Mouse (Mus musculus) embryonic stem cell, embryonic (primary cell): ENCODE measurements around the gene Poc1a.

ENCODE experiments used
- CTCF ChIA-PET, 4 experiments: fragments of 300-600 bp in 2 of 4; fragments of 350-600 bp in 2 of 4; sonication (Branson Sonifier 250); formaldehyde crosslinking; loops; one replicate each; lab custom pipeline; 2022; ENCODE audit warnings: inconsistent platforms in 2 of 4; lab: Charles Lee
- POLR2A ChIA-PET, 4 experiments: fragments of 300-600 bp in 2 of 4; fragments of 350-600 bp in 2 of 4; sonication (Branson Sonifier 250); formaldehyde crosslinking; loops; one replicate each; lab custom pipeline; 2022; ENCODE audit warnings: antibody characterized with exemption in 4 of 4, inconsistent platforms in 1 of 4; lab: Charles Lee

The Poc1a gene

DNA sequence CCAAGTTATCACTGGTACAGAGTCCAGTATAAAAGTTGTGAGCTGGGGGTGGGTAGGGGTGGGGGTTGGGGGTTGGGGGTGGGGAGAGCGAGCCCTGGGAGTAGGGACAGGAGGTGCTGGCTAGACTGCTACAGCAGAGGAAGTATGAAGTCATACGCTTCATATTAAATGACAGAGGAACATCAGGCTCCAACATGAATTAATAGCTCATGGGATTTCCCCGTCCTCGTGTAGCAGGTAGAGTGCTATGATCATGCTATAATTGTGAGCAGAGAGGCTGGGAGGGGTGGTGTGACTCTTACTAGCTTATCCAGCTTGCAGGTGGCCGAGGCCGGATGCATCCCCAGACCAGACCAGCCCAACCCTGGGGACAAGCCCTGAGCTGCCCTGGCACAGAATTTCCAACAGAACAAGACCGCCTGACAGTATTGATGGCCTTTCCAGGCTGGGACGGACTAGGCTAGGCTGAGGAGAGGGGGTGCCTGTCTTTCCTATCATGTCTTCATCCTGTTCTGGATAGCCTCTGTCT, 6.1 kb upstream of the Poc1a start:
- POLR2A ChIA-PET, result interaction anchor here in 2 of 4 experiments (0.8 to 1.7 kb wide), 8 partner anchors 11 to 163 kb away, joined by 3 to 6 read pairs (median 3); partner anchors contain the start of genes Acy1 (in 1 of the 2) and Wdr82 (in 1 of the 2)

GRCm38 (mm10) chr9:106275806-106276205, 5.1 kb upstream of the Poc1a start:
- POLR2A ChIA-PET, result interaction anchor here in 3 of 4 experiments (0.6 to 1.7 kb wide), 7 partner anchors 13 to 643 kb away, joined by 3 to 6 read pairs (median 3); partner anchors contain the start of gene Rpl29 (in 1 of the 3)
- CTCF ChIA-PET, result interaction anchor here in 3 of 4 experiments (0.6 to 1.5 kb wide), 4 partner anchors 64 to 163 kb away, joined by 3 to 6 read pairs (median 4); no protein-coding TSS in a partner anchor

More for the DNA sequence above, 6.1 kb upstream of the Poc1a start:
- CTCF ChIA-PET, result interaction anchor here in 2 of 4 experiments (1.1 to 1.8 kb wide), 3 partner anchors 26 to 147 kb away, joined by 3 to 7 read pairs (median 4); partner anchors contain the start of gene Alas1 (in 1 of the 2)

GRCm38 (mm10) chr9:106280386-106280785, 475 bp upstream of the Poc1a start:
- POLR2A ChIA-PET, result interaction anchor here (0.6 to 3.1 kb wide), 46 partner anchors 10 to 1692 kb away, joined by 3 to 22 read pairs (median 4); partner anchors contain the start of genes Rpl29 (in 3 of the 4), Parp3 (in 2 of the 4), Wdr82 (in 2 of the 4) and Abhd14a (in 1 of the 4)
- CTCF ChIA-PET, result interaction anchor here (0.6 to 2.8 kb wide), 39 partner anchors 10 to 715 kb away, joined by 3 to 26 read pairs (median 4); partner anchors contain the start of genes Parp3 (in 2 of the 4), Acy1 (in 1 of the 4), Tlr9 (in 1 of the 4) and Twf2 (in 1 of the 4)

DNA sequence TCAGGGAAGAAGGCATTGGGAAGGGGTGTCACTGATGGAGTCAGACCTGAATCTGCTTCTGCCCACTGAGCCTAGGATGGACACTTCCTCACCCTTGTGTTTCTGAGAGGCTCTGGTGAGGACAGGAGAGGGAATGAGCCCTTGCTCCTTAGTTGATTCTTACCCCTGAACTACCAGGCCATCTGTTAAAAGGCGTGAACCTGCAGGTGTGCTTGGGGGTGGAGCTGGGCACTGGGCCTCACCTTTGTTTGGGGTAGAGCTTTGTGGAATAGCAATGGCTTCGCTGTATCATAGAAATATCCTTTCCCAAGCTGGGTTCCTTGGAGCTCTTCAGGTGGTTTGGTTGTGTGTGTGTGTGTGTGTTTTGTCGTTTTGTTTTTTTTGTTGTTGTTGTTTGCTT, 1.2 kb downstream of the Poc1a start:
- POLR2A ChIA-PET, result interaction anchor here in 3 of 4 experiments (0.6 to 3.1 kb wide), 16 partner anchors 8 to 177 kb away, joined by 3 to 22 read pairs (median 5); partner anchors contain the start of genes Rpl29 (in 1 of the 3) and Wdr82 (in 1 of the 3)
- CTCF ChIA-PET, result interaction anchor here in 1 of 4 experiments (1.9 kb wide), 1 partner anchor 195 kb away, joined by 17 read pairs; the partner anchor contains the start of gene Parp3

GRCm38 (mm10) chr9:106287165-106287564, 6.3 kb downstream of the Poc1a start:
- POLR2A ChIA-PET, result no interaction called here
- CTCF ChIA-PET, result interaction anchor here (0.7 to 5.2 kb wide), 7 partner anchors 64 to 190 kb away, joined by 3 to 46 read pairs (median 5); partner anchors contain the start of gene Parp3 (in 1 of the 4)

- ChIA-PET CTCF (interaction anchor here (1.2 to 5.2 kb wide), 4 partner anchors 132 to 133 kb away, joined by 4 to 46 read pairs (median 16); no protein-coding TSS in a partner anchor), POLR2A (interaction anchor here in 1 of 4 experiments (0.6 to 1.3 kb wide), 2 partner anchors 13 to 133 kb away, joined by 3 to 4 read pairs; no protein-coding TSS in a partner anchor)
Observed at GRCm38 (mm10) chr9:106288864-106289263, 8.0 kb downstream of the Poc1a start.

GRCm38 (mm10) chr9:106289841-106290240, 9.0 kb downstream of the Poc1a start:
- ChIA-PET CTCF (interaction anchor here (0.9 to 5.2 kb wide), 10 partner anchors 14 to 187 kb away, joined by 3 to 46 read pairs (median 4); partner anchors contain the start of gene Parp3 (in 2 of the 4)), POLR2A (interaction anchor here in 3 of 4 experiments (0.6 to 2.0 kb wide), 12 partner anchors 8 to 132 kb away, joined by 3 to 10 read pairs (median 4); partner anchors contain the start of gene Poc1a (in 3 of the 3))

DNA sequence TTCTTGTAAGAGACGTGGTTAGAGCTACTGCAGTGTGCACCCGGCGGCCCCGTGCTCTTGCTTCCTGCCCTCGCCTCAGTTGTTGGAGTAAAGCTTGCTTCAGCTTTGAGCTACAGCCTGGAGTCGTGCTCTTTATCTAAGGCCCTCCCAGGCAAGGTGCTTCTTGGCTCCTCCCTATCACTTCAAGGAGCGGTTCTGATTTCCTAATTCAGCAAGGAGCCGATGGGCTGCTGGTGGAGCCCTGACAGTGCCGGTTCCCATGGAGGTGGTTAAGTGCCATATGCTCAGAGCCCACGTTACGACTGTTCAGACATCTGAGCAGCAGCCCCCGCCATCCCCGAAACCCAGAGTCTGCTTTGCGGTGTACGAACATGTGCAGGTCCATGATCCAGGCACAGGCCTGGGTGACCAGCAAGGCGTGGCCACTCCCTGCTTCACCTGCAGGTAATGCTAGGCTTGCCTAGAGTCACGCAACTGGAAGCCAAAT, 9.8 kb downstream of the Poc1a start:
- ChIA-PET POLR2A (interaction anchor here in 3 of 4 experiments (0.8 to 2.0 kb wide), 12 partner anchors 9 to 131 kb away, joined by 3 to 10 read pairs (median 4); partner anchors contain the start of gene Poc1a (in 3 of the 3)), CTCF (interaction anchor here (0.9 to 5.2 kb wide), 11 partner anchors 13 to 186 kb away, joined by 3 to 46 read pairs (median 4); partner anchors contain the start of gene Parp3 (in 2 of the 4))

DNA sequence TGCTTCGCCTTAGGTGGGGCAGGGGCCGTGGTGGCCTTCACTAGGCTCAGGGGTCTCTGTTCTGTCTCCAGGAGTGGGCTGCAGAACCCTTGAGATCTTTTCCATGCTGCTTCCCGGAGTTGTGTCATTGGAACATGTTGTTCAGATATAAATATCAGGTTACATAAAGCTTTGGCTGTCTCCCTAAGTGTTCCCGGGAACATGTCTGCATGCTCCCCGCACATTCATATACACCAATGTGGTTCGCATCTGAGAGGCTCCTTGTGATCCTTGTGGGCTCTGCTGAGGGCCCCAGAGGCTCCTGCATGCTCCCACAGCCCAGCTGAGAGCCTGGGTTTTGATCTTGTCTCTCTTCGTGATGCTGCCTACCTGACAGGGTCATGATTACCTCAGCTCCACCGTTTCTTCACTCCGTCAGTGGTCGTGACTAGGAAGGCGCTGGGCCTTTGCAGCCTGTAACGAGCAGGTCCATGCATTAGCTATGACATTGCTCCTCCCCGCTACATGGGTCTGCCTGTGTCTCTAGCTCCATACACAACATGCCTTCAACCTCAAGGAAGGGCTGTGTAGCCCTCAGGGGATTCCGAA, 12.8 kb downstream of the Poc1a start:
- ChIA-PET CTCF (interaction anchor here in 1 of 4 experiments (0.5 kb wide), 1 partner anchor 228 kb away, joined by 3 read pairs; no protein-coding TSS in a partner anchor), POLR2A (interaction anchor here in 3 of 4 experiments (0.5 to 1.7 kb wide), 6 partner anchors 10 to 183 kb away, joined by 3 to 4 read pairs (median 3); partner anchors contain the start of genes Parp3 (in 1 of the 3) and Poc1a (in 1 of the 3))

DNA sequence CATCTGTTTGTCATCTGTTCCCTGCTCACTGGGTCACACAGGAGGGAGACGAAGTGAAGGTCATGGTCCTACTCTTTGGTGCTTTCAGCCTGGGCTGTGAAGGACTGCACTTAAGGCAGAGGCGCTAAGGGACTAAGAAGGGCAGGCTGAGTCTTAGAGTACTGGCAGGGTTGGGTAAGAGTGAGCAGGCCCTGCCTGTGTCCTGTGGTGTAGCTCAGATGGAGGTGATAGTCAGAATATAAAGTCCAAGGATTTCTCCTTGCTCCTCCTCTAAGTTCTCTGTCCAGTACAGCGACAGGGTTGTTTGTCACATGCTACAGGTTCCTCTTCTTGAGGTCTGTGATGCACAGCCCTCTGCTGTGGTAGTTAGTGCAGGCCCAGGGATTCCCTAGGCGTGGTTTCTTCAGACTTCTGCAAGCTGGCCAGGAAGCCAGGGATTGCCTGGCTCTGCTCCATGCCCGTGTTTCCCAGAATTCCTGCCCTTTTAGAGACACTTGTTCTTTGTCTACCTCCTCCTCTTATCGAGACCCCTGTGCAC, 15.8 kb downstream of the Poc1a start:
- CTCF ChIA-PET, result interaction anchor here in 2 of 4 experiments (2.4 to 2.9 kb wide), 2 partner anchors 125 kb away, joined by 7 to 11 read pairs; no protein-coding TSS in a partner anchor
- POLR2A ChIA-PET, result no interaction called here

DNA sequence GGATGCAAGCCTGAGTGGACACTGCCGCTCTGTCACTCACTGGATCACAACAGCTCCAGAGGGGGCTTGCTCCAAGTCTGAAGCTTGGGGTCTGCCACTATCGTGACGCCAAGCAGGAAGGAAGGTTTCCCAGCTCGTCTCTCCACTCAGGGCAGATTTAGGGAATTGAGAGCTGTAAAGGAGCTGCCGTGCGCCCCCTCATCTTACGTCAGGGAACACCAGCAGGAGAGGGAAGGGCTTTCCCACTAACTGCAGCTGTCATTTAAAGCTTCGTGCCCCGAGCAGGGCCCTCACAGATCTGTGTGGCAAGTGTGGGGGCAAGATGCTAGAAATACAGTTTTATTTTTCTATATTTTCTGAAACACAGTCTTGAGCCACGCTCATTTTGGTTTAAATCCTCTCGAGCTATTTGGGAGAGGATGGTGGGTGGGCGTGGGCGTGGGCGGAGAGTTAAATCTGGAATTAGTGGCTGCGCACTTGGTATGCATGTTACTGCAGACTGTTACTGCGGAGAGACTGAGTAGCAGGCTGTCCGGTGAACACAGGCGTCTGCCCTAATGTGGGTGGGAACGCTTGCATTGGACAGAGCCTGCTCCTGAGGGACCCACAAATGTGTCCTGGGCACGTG, 19.4 kb downstream of the Poc1a start:
- ChIA-PET CTCF (interaction anchor here in 3 of 4 experiments (0.7 to 1.5 kb wide), 3 partner anchors 89 to 122 kb away, joined by 4 read pairs; no protein-coding TSS in a partner anchor), POLR2A (interaction anchor here in 1 of 4 experiments (1.1 kb wide), 1 partner anchor 121 kb away, joined by 4 read pairs; no protein-coding TSS in a partner anchor)

GRCm38 (mm10) chr9:106300949-106301348, 20.1 kb downstream of the Poc1a start:
- ChIA-PET POLR2A (no interaction called here), CTCF (interaction anchor here in 3 of 4 experiments (0.9 to 1.3 kb wide), 3 partner anchors 121 kb away, joined by 3 to 4 read pairs (median 4); no protein-coding TSS in a partner anchor)

DNA sequence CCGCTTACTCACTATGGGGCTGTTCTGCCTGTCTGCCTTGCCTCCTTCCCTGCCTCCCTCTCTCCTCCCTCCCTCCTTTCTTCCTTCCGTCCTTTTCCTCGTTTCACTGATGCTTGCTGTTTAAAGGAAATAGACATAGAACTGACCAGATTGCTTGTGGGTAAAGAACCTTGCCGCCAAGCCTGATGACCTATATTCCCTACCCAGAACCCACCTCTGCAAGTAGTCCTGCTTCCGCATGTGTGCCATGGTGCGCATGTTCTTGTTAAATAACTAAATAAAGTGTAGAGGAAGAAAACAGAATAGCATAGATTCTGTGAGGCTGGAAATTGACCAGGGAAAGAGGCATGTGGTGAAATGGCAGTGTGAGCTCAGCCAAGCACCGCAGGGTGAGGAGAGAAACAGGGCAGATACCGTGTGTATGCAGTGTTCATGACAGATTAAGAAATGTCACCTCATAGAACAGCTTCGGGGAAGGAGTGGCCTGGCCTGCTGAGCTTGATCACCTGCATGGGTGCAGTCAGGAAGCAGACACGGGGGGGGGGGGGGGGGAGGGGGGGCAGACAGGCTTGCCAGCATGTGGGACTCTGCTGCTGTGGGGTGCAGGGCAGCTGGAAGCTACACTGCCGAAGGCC, 20.7 kb downstream of the Poc1a start:
- CTCF ChIA-PET, result interaction anchor here in 3 of 4 experiments (0.6 to 1.7 kb wide), 5 partner anchors 38 to 344 kb away, joined by 3 to 4 read pairs (median 3); partner anchors contain the start of gene Parp3 (in 1 of the 3)
- POLR2A ChIA-PET, result interaction anchor here in 1 of 4 experiments (0.6 to 1.0 kb wide), 2 partner anchors 76 to 128 kb away, joined by 3 read pairs; partner anchors contain the start of gene Rpl29

DNA sequence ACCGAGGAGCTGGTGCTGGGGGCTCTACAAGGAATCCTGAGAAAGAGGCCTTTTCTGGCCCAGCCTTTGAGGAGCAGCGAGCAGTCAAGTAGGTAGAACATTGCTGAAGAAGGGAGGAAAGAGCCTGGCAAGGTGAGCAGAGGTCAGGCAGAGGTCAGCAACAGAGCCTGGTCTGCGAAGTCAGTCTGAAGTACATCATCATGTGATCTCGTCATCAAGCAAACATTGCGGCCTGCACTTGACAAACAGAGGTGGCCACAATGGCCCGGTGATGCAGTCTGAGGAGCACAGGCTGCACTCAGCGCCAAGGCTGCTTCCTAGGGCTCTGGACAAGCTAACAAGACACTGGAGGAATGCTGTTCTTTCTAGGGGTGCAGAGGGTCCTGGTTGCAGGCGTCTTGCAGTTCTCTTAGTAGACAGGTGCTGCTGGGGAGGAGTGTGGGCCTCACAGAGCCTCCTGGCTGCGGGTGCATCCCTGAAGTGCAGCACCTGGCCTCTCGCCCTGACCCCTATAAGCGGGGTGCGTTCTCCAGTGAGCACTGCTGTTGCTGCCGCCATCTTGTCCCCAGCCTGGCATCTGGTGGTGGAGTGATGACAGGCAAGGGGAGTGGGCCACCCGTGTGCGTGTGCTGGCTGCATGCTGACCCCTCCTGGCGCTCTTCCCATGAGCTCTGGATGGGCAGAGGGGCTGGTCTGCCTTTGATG, 21.7 kb downstream of the Poc1a start:
- POLR2A ChIA-PET, result interaction anchor here in 2 of 4 experiments (0.7 to 1.4 kb wide), 7 partner anchors 9 to 143 kb away, joined by 3 to 4 read pairs (median 3); partner anchors contain the start of genes Rpl29 (in 1 of the 2) and Wdr82 (in 1 of the 2)

GRCm38 (mm10) chr9:106303460-106303960, 22.6 kb downstream of the Poc1a start:
- CTCF ChIA-PET, result interaction anchor here (0.7 to 3.3 kb wide), 8 partner anchors 13 to 173 kb away, joined by 3 to 15 read pairs (median 4); partner anchors contain the start of gene Parp3 (in 2 of the 4)
- POLR2A ChIA-PET, result interaction anchor here (0.6 to 1.4 kb wide), 11 partner anchors 10 to 147 kb away, joined by 3 to 4 read pairs (median 3); partner anchors contain the start of genes Rpl29 (in 1 of the 4) and Wdr82 (in 1 of the 4)

More for the DNA sequence above, 21.7 kb downstream of the Poc1a start:
- CTCF ChIA-PET, result interaction anchor here in 2 of 4 experiments (1.0 to 3.3 kb wide), 4 partner anchors 37 to 174 kb away, joined by 3 to 15 read pairs (median 8); partner anchors contain the start of gene Parp3 (in 2 of the 2)
